Mouse (Mus musculus) MN1 (cell line): Measurements from ENCODE around the gene Plekhh1.
"Not testable (repeated sequence)": the region's sequence is repeated elsewhere in the genome, so short reads cannot be mapped to it uniquely, and the experiment has no call there.

Experiments used
- DNase-seq: peaks from one replicate; pipeline ENCODE4 v3.0.0-alpha.2; 2016; ENCODE audit warnings: low spot score

The Plekhh1 gene

GRCm38 (mm10) chr12:79027526-79027925, 1.4 kb upstream of the Plekhh1 start:
- not testable (repeated sequence) for DNase-seq

- DNase-seq, result no peak
Observed at GRCm38 (mm10) chr12:79034331-79034730, 5.4 kb downstream of the Plekhh1 start.

GRCm38 (mm10) chr12:79035349-79035748, 6.4 kb downstream of the Plekhh1 start:
- DNase-seq, result no peak

GRCm38 (mm10) chr12:79039708-79040107, 10.7 kb downstream of the Plekhh1 start:
- DNase-seq, result no peak

- DNase-seq, result no peak
Observed at GRCm38 (mm10) chr12:79040201-79040827, 11.4 kb downstream of the Plekhh1 start.

GRCm38 (mm10) chr12:79041436-79041835, 12.5 kb downstream of the Plekhh1 start:
- DNase-seq, result no peak

- DNase-seq, result no peak
Observed at GRCm38 (mm10) chr12:79044668-79045067, 15.7 kb downstream of the Plekhh1 start.

- peak; percentile 49 for DNase-seq
Observed at GRCm38 (mm10) chr12:79046171-79046570, 17.2 kb downstream of the Plekhh1 start.

- DNase-seq, result no peak
Observed at GRCm38 (mm10) chr12:79047203-79047602, 18.2 kb downstream of the Plekhh1 start.

- DNase-seq, result no peak
Observed at GRCm38 (mm10) chr12:79048898-79049297, 19.9 kb downstream of the Plekhh1 start.

- DNase-seq, result no peak
Observed at GRCm38 (mm10) chr12:79049807-79050206, 20.8 kb downstream of the Plekhh1 start.

GRCm38 (mm10) chr12:79050545-79051212, 21.7 kb downstream of the Plekhh1 start:
- no peak for DNase-seq

- DNase-seq, result no peak
Observed at GRCm38 (mm10) chr12:79052073-79052472, 23.1 kb downstream of the Plekhh1 start.

- DNase-seq, result peak; percentile 72
Observed at GRCm38 (mm10) chr12:79055276-79055675, 26.3 kb downstream of the Plekhh1 start.

- DNase-seq, result no peak
Observed at GRCm38 (mm10) chr12:79059573-79059972, 30.6 kb downstream of the Plekhh1 start.

GRCm38 (mm10) chr12:79060134-79060533, 31.2 kb downstream of the Plekhh1 start:
- DNase-seq, result no peak

- no peak for DNase-seq
Observed at GRCm38 (mm10) chr12:79060766-79061652, 32.0 kb downstream of the Plekhh1 start.

- no peak for DNase-seq
Observed at GRCm38 (mm10) chr12:79064451-79064850, 35.5 kb downstream of the Plekhh1 start.

GRCm38 (mm10) chr12:79066431-79066830, 37.5 kb downstream of the Plekhh1 start:
- no peak for DNase-seq

GRCm38 (mm10) chr12:79067526-79067925, 38.6 kb downstream of the Plekhh1 start:
- DNase-seq, result no peak

- no peak for DNase-seq
Observed at GRCm38 (mm10) chr12:79068306-79068705, 39.3 kb downstream of the Plekhh1 start.

GRCm38 (mm10) chr12:79069187-79069608, 40.2 kb downstream of the Plekhh1 start:
- no peak for DNase-seq

GRCm38 (mm10) chr12:79069916-79070315, 41.0 kb downstream of the Plekhh1 start:
- DNase-seq, result no peak
